Mouse (Mus musculus) spleen, postnatal 10 days (tissue): ENCODE results near the gene Tiprl.

Source experiments
- DNase-seq, 2 experiments: peaks; one replicate each; pipeline ENCODE4 v3.0.0; 2021 to 2022; ENCODE audit warnings: low spot score in 2 of 2

Gene Tiprl

GRCm38 (mm10) chr1:165236321-165237298 is at the start of gene Tiprl:
Gene Tiprl (minus strand): TSS chr1:165236996.
- peak; percentile 92 to 98 for DNase-seq

GRCm38 (mm10) chr1:165284096-165284495 is 47.3 kb upstream of the Tiprl start:
- no peak for DNase-seq

GRCm38 (mm10) chr1:165282967-165283345 is 46.2 kb upstream of the Tiprl start:
- no peak for DNase-seq

GRCm38 (mm10) chr1:165282222-165282966 is 45.6 kb upstream of the Tiprl start:
- DNase-seq, result no peak

- DNase-seq, result peak in 1 of 2 experiments; percentile 51
Measured at GRCm38 (mm10) chr1:165281351-165282221, 44.8 kb upstream of the Tiprl start.

GRCm38 (mm10) chr1:165280741-165281140 is 43.9 kb upstream of the Tiprl start:
- DNase-seq, result no peak

GRCm38 (mm10) chr1:165274946-165275345 is 38.1 kb upstream of the Tiprl start:
- no peak for DNase-seq

- peak; percentile 37 to 74 for DNase-seq
Measured at GRCm38 (mm10) chr1:165252027-165252671, 15.4 kb upstream of the Tiprl start.

- no peak for DNase-seq
Measured at GRCm38 (mm10) chr1:165250546-165250945, 13.8 kb upstream of the Tiprl start.

GRCm38 (mm10) chr1:165248842-165249241 is 12.0 kb upstream of the Tiprl start:
- DNase-seq, result no peak

- no peak for DNase-seq
Measured at GRCm38 (mm10) chr1:165247788-165248187, 11.0 kb upstream of the Tiprl start.

- no peak for DNase-seq
Measured at GRCm38 (mm10) chr1:165247085-165247484, 10.3 kb upstream of the Tiprl start.

GRCm38 (mm10) chr1:165246587-165246986 is 9.8 kb upstream of the Tiprl start:
- no peak for DNase-seq

GRCm38 (mm10) chr1:165235846-165236245 is 950 bp downstream of the Tiprl start:
- DNase-seq, result peak in 1 of 2 experiments; percentile 20

- DNase-seq, result no peak
Measured at GRCm38 (mm10) chr1:165233806-165234205, 3.0 kb downstream of the Tiprl start.

GRCm38 (mm10) chr1:165230691-165231090 is 6.1 kb downstream of the Tiprl start:
- no peak for DNase-seq

- no peak for DNase-seq
Measured at GRCm38 (mm10) chr1:165229577-165229976, 7.2 kb downstream of the Tiprl start.

GRCm38 (mm10) chr1:165217023-165217589 is 19.7 kb downstream of the Tiprl start:
- DNase-seq, result no peak

GRCm38 (mm10) chr1:165215831-165216230 is 21.0 kb downstream of the Tiprl start:
- no peak for DNase-seq

GRCm38 (mm10) chr1:165205591-165205990 is 31.2 kb downstream of the Tiprl start:
- no peak for DNase-seq
